Mouse (Mus musculus) kidney, adult 2 months (tissue): ENCODE measurements at regions not wholly inside any gene's neighbourhood (a gene's known extent, or its start where the extent isn't known, plus 50 kb on each side); places are given as distances from the start of the nearest gene placed in this dataset.

ENCODE experiments used
- CTCF ChIP-seq: fragments of 200-500 bp; conservative IDR thresholded peaks from 2 replicates; pipeline ENCODE4 v1.5.1; 2011; ENCODE audit warnings: low read depth, mild to moderate bottlenecking, control low read depth, low read length, moderate library complexity, mixed read lengths; ENCODE audit not compliant: insufficient read depth, insufficient read length
- POLR2A ChIP-seq: fragments of 200-500 bp; IDR thresholded peaks from one replicate; pipeline ENCODE4 v1.6.1; 2011; ENCODE audit warnings: low read depth, low read length, control low read depth

DNA sequence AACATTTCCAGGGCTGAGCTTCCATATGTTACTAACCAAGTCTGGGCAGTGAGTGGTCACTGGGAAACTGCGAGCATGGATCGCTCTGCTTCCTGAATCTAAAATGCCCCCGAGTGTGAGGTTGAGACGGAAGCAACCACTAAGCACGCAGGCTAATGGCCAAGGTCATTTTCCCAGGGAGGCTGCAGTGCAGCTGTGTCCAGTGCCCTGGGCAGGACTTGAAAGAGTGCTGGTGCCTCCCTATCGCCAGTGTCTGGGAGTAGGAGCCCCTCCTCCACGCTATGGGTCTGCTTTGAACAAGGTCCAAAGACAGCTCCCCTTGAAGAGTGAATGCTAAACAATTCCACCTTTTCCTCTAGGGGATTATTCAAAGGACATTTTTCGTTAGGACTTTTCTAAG is 189.5 kb upstream of the Cnr1 start:
- TF ChIP-seq POLR2A (no peak), CTCF (no peak)
